22 mouse cellular contexts compared by ENCODE assay signal in the genomic region with DNA sequence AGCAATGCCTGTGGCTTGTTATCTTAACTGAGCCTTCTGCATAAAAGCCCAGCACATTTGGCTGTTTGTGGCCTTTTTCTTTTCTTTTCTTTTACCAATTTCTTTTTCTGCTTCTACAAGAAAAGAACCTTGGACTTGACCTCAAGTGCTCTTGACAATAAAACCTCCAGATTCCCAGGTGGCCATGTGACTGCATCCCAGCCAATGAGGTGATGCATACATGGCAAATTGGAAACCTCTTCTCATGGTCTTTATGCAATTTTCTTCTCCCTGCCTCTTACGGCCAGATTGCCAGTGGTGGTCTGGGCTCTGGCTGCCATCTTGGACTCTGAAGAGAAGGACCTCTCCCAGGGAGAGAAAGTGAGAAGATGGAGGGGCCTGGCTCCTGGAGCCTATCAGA. TPM values are rescaled to one million over a fixed set of nuclear protein-coding genes. Genes with fewer than 3 reads are reported as not detected.
DNase-seq lines count a peak whose midpoint lies in the region; ATAC-seq and TF ChIP-seq lines count a peak whose summit lies in the region.
"Had no signal": no experiment of that assay in that cellular context is flagged by ENCODE, and none has a peak within 500 bp of the region (broad histone marks: within the 10 kb centered on the region; RNA-seq: fewer than 3 reads in every experiment).

No protein-coding gene starts in this region.

- no peak overlapping the region for H3K4me2 ChIP-seq in forebrain, embryonic 11.5 days (ENCODE audit: low read depth, low read length, severe bottlenecking)
- H3K4me2 ChIP-seq in forebrain, embryonic 14.5 days (ENCODE audit: low read length), result no peak overlapping the region
- H3K4me2 ChIP-seq in midbrain, embryonic 11.5 days, result no peak overlapping the region
- no peak overlapping the region for H3K4me2 ChIP-seq in midbrain, embryonic 15.5 days
- no peak overlapping the region for H3K4me2 ChIP-seq in myocyte (ENCODE audit: low read depth)
- H3K4me2 ChIP-seq: embryonic facial prominence, embryonic 13.5 days; embryonic facial prominence, embryonic 15.5 days; forebrain, embryonic 13.5 days had no signal

- H3K4me3 ChIP-seq in forebrain, embryonic 11.5 days (ENCODE audit: low read depth, low read length), result no peak overlapping the region
- no peak overlapping the region for H3K4me3 ChIP-seq in forebrain, embryonic 14.5 days (ENCODE audit: low read depth, low read length)
- no peak overlapping the region for H3K4me3 ChIP-seq in midbrain, embryonic 11.5 days (ENCODE audit: low read depth, low read length)
- H3K4me3 ChIP-seq in midbrain, embryonic 15.5 days, result no peak overlapping the region
- H3K4me3 ChIP-seq in myocyte, result no peak overlapping the region
- H3K4me3 ChIP-seq: embryonic facial prominence, embryonic 13.5 days; embryonic facial prominence, embryonic 15.5 days; erythroblast, embryonic 14.5 days; forebrain, embryonic 10.5 days; forebrain, embryonic 13.5 days had no signal

- 95% methylated on average over 1 of the region's 1 CpGs for WGBS in forebrain, embryonic 11.5 days
- WGBS in forebrain, embryonic 14.5 days, result 68% methylated on average over 1 of the region's 1 CpGs
- WGBS in midbrain, embryonic 11.5 days, result 63% methylated on average over 1 of the region's 1 CpGs
- WGBS in midbrain, embryonic 15.5 days, result 70% methylated on average over 1 of the region's 1 CpGs

- peaks cover 3% of the 10 kb centered on the region; the same call in 1 of the 2 replicates for H3K4me1 ChIP-seq in forebrain, embryonic 11.5 days (replicated peaks; ENCODE audit: control insufficient read depth, insufficient read depth, low read length)
- peaks cover 3% of the 10 kb centered on the region; the same call in 1 of the 2 replicates for H3K4me1 ChIP-seq in forebrain, embryonic 14.5 days (ENCODE audit: control insufficient read depth, insufficient read depth, low read length)
- peaks cover 18% of the 10 kb centered on the region for H3K4me1 ChIP-seq in midbrain, embryonic 11.5 days (ENCODE audit: control insufficient read depth, insufficient read depth, low read length)
- H3K4me1 ChIP-seq in midbrain, embryonic 15.5 days, result peaks cover 9% of the 10 kb centered on the region; the same call in 1 of the 2 replicates
- H3K4me1 ChIP-seq: embryonic facial prominence, embryonic 13.5 days; embryonic facial prominence, embryonic 15.5 days had no signal

- H3K27me3 ChIP-seq in forebrain, embryonic 11.5 days (ENCODE audit: control insufficient read depth, insufficient read depth, low read length), result peaks cover 45% of the 10 kb centered on the region
- peaks cover 22% of the 10 kb centered on the region for H3K27me3 ChIP-seq in forebrain, embryonic 14.5 days (replicated peaks; ENCODE audit: control insufficient read depth, insufficient read depth, low read length)
- peaks cover 63% of the 10 kb centered on the region for H3K27me3 ChIP-seq in midbrain, embryonic 11.5 days (ENCODE audit: control insufficient read depth, insufficient read depth, low read length)
- peaks cover 46% of the 10 kb centered on the region for H3K27me3 ChIP-seq in midbrain, embryonic 15.5 days (replicated peaks)
- peaks cover 51% of the 10 kb centered on the region for H3K27me3 ChIP-seq in myocyte (ENCODE audit: control insufficient read depth, insufficient read depth, insufficient read length)
- H3K27me3 ChIP-seq: embryonic facial prominence, embryonic 13.5 days; embryonic facial prominence, embryonic 15.5 days had no signal

- no peak overlapping the region for H3K9ac ChIP-seq in forebrain, embryonic 11.5 days (ENCODE audit: low read length)
- no peak overlapping the region for H3K9ac ChIP-seq in forebrain, embryonic 14.5 days (ENCODE audit: low read length)
- H3K9ac ChIP-seq in midbrain, embryonic 11.5 days (ENCODE audit: low read length), result no peak overlapping the region
- no peak overlapping the region for H3K9ac ChIP-seq in midbrain, embryonic 15.5 days
- H3K9ac ChIP-seq: embryonic facial prominence, embryonic 13.5 days; embryonic facial prominence, embryonic 15.5 days; forebrain, embryonic 13.5 days had no signal

- ATAC-seq in forebrain, embryonic 11.5 days (replicated peaks; ENCODE audit: low FRiP score), result no peak
- ATAC-seq in forebrain, embryonic 14.5 days, result no peak
- no peak for ATAC-seq in midbrain, embryonic 11.5 days (ENCODE audit: low FRiP score)
- ATAC-seq in midbrain, embryonic 15.5 days (replicated peaks), result no peak
- ATAC-seq: activated CD4-positive, CD25-positive, alpha-beta regulatory T cell, adult 4 months; forebrain, embryonic 13.5 days; forebrain, embryonic 16.5 days had no signal

- no peaks in the 10 kb centered on the region for H3K79me2 ChIP-seq in myocyte (ENCODE audit: control insufficient read depth, insufficient read depth)

- H3ac ChIP-seq in myocyte (ENCODE audit: control insufficient read depth, insufficient read length), result no peak overlapping the region

- H3K27ac ChIP-seq in forebrain, embryonic 11.5 days (ENCODE audit: low read depth, low read length), result no peak overlapping the region
- no peak overlapping the region for H3K27ac ChIP-seq in forebrain, embryonic 14.5 days (ENCODE audit: low read depth, low read length)
- H3K27ac ChIP-seq in midbrain, embryonic 11.5 days (ENCODE audit: low read depth, low read length), result no peak overlapping the region
- no peak overlapping the region for H3K27ac ChIP-seq in midbrain, embryonic 15.5 days
- H3K27ac ChIP-seq: embryonic facial prominence, embryonic 13.5 days; embryonic facial prominence, embryonic 15.5 days; forebrain, embryonic 10.5 days; forebrain, embryonic 13.5 days had no signal

- DNase-seq in forebrain, embryonic 11.5 days (ENCODE audit: low spot score), result peak; percentile 20
- DNase-seq in forebrain, embryonic 14.5 days (ENCODE audit: low spot score), result no peak
- DNase-seq in midbrain, embryonic 11.5 days (ENCODE audit: low spot score, missing footprints), result peak; percentile 66
- DNase-seq in testis, postnatal 10 days (ENCODE audit: low spot score), result peak; percentile 28
- no peak for DNase-seq in testis, postnatal 14 days (ENCODE audit: low spot score)
- no peak for DNase-seq in spleen, postnatal 10 days (ENCODE audit: low spot score in 2 of 2)
- DNase-seq: B cell, adult 2 months; cerebellum, adult 11-12 months; cerebellum, adult 8-10 months; cerebellum, adult 9-11 months; cerebellum, postnatal 14 days; cerebellum, postnatal 36 days; embryo, embryonic 11 days had no signal

- no peaks in the 10 kb centered on the region for H3K9me3 ChIP-seq in forebrain, embryonic 11.5 days (ENCODE audit: control insufficient read depth, low read length)
- H3K9me3 ChIP-seq in forebrain, embryonic 14.5 days (replicated peaks; ENCODE audit: control insufficient read depth, low read length), result no peaks in the 10 kb centered on the region
- no peaks in the 10 kb centered on the region for H3K9me3 ChIP-seq in midbrain, embryonic 11.5 days (ENCODE audit: control insufficient read depth, low read length)
- no peaks in the 10 kb centered on the region for H3K9me3 ChIP-seq in midbrain, embryonic 15.5 days
- H3K9me3 ChIP-seq: embryonic facial prominence, embryonic 13.5 days; embryonic facial prominence, embryonic 15.5 days; forebrain, embryonic 10.5 days; forebrain, embryonic 13.5 days had no signal

- no peaks in the 10 kb centered on the region for H3K36me3 ChIP-seq in forebrain, embryonic 11.5 days (ENCODE audit: control insufficient read depth, insufficient read depth, low read length)
- no peaks in the 10 kb centered on the region for H3K36me3 ChIP-seq in forebrain, embryonic 14.5 days (ENCODE audit: control insufficient read depth, insufficient read depth, low read length)
- H3K36me3 ChIP-seq in midbrain, embryonic 11.5 days (ENCODE audit: control insufficient read depth, insufficient read depth, low read length), result no peaks in the 10 kb centered on the region
- H3K36me3 ChIP-seq in midbrain, embryonic 15.5 days (replicated peaks), result no peaks in the 10 kb centered on the region
- no peaks in the 10 kb centered on the region for H3K36me3 ChIP-seq in myocyte (ENCODE audit: control insufficient read depth, insufficient read depth)
- H3K36me3 ChIP-seq: embryonic facial prominence, embryonic 13.5 days; embryonic facial prominence, embryonic 15.5 days; forebrain, embryonic 10.5 days had no signal

- no peak for TF ChIP-seq POLR2A in myocyte (IDR thresholded peaks at IDR 0.05; ENCODE audit: insufficient read length, low read depth)

TF ChIP-seq in myocyte, 11 proteins besides CTCF, POLR2A, EP300 and RAD21:
- TF ChIP-seq E2F4 (IDR thresholded peaks at IDR 0.05; ENCODE audit: insufficient read depth) (no peak), USF1 (IDR thresholded peaks at IDR 0.05; ENCODE audit: low read depth) (peak; percentile 62)

RNA-seq across cellular contexts. Expression of gene Tll2, which starts 13.3 kb away (rescaled TPM):
- 0.95 and 1.1 TPM in 2 replicates for polyA plus RNA-seq in forebrain, embryonic 11.5 days (2014; fragmentation: Nextera tagmentation; extraction: Ambion mirVana)
- 0.89 and 0.97 TPM in 2 replicates for polyA plus RNA-seq in forebrain, embryonic 14.5 days (2014; fragmentation: Nextera tagmentation; extraction: Ambion mirVana)
- 0.61 and 0.71 TPM in 2 replicates for polyA plus RNA-seq in midbrain, embryonic 11.5 days (2014; fragmentation: Nextera tagmentation; extraction: Ambion mirVana)
- polyA plus RNA-seq in midbrain, embryonic 15.5 days (2015; fragmentation: Nextera tagmentation; extraction: Ambion mirVana), result 1.3 and 1.6 TPM in 2 replicates
- polyA plus RNA-seq in myocyte (2012; fragmentation: generic; extraction: Trizol), result not detected
- polyA plus RNA-seq: activated CD4-positive, CD25-positive, alpha-beta regulatory T cell, adult 4 months; erythroblast, embryonic 14.5 days had no signal

Comparison
In these comparisons a context has a peak if more than half of its experiments do, and no peak if none do; other contexts are left out.
1. DNase-seq: peak in forebrain, embryonic 11.5 days (single experiment), midbrain, embryonic 11.5 days (single experiment) and testis, postnatal 10 days (single experiment); none in forebrain, embryonic 14.5 days (single experiment), testis, postnatal 14 days (single experiment) and spleen, postnatal 10 days (0 of 2).